Mouse (Mus musculus): ENCODE data around the gene Foxp4. TPM values are rescaled to one million over a fixed set of nuclear protein-coding genes. Genes with fewer than 3 reads are reported as not detected.

Gene Foxp4
- polyA plus RNA-seq, 1 experiment from 2014 or later = 27.4 TPM

DNA sequence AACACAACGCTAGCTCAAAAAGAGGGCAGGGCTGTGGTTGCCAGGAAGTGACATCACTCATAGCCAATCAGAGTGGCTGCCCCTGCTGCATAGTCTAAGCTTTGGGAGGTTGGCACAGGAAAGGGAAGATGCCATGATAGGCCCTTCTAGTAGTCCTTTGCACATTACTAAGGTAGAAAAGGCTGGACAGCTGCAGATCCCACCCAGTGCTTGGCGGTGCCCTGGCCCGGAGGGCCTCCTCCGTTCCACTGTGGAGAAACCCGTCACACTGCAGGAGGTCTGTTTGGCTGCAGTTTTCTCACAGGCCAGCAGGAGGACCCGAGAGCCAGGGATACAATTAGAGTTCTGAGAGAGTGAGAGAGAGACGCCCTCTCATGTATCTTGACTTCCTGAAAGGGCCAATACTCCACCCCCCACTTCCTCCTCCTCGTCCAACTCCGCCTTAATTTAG is 51.1 kb downstream of the Foxp4 start:
- Histone ChIP-seq H3K27ac (ENCODE audit: low read depth, low read length) (no peak overlapping the region), H3K9ac (ENCODE audit: low read depth, low read length) (no peak overlapping the region), H3K36me3 (ENCODE audit: control insufficient read depth, insufficient read depth, low read length) (peaks cover 17% of the 10 kb centered on the region), H3K4me1 (ENCODE audit: control insufficient read depth, insufficient read depth, low read depth, low read length) (peaks cover 26% of the 10 kb centered on the region), H3K4me2 (ENCODE audit: low read length) (peak overlapping the region; percentile 38; the same call in 1 of the 2 replicates), H3K4me3 (ENCODE audit: low read length) (no peak overlapping the region), H3K27me3 (replicated peaks; ENCODE audit: control insufficient read depth, insufficient read depth, low read length) (peaks cover 2% of the 10 kb centered on the region; the same call in 1 of the 2 replicates), H3K9me3 (ENCODE audit: control insufficient read depth, low read length) (no peaks in the 10 kb centered on the region)
- 14% methylated on average over 9 of the region's 9 CpGs for WGBS
- ATAC-seq = peak; percentile 25

DNA sequence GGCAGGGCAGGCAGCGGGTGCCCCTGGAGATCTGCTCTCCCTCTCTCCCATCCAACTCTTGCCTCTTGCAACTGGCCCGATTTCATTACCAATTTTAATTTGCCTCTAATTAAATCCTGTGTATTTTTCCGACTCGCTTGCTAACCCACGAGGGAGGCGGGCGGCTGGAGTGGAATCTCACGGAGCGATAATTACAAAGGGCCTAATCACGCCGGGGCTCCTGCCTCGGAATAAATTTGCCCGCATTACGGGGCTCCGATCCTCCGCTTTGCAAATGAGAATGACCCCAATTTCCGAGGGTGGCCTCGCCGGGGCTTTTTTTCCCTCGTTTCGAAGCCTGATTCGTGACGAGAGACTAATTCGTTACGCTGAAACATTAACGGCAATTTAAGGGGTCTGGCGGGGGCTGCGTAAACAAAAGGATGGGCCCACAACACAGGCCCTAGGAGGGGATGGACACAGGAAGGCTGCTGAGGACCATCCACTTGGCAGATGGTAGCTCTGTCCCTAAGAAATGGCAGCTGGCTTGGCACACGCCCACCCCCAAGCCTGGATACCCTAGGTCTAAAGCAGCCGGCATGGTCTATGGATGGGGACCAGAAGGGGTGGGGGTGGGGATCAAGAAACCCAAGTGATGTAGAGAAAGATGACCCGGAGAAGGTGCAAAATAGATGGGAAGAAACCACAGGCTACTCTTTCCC is 52.0 kb downstream of the Foxp4 start:
- Histone ChIP-seq H3K4me3 (ENCODE audit: low read length) (no peak overlapping the region), H3K4me1 (ENCODE audit: control insufficient read depth, insufficient read depth, low read depth, low read length) (peaks cover 18% of the 10 kb centered on the region), H3K27me3 (replicated peaks; ENCODE audit: control insufficient read depth, insufficient read depth, low read length) (peaks cover 2% of the 10 kb centered on the region; the same call in 1 of the 2 replicates), H3K9ac (ENCODE audit: low read depth, low read length) (peak overlapping the region; percentile 42; the same call in 1 of the 2 replicates), H3K36me3 (ENCODE audit: control insufficient read depth, insufficient read depth, low read length) (peaks cover 17% of the 10 kb centered on the region), H3K27ac (ENCODE audit: low read depth, low read length) (peak overlapping the region; percentile 62), H3K4me2 (ENCODE audit: low read length) (peak overlapping the region; percentile 27; the same call in 1 of the 2 replicates), H3K9me3 (ENCODE audit: control insufficient read depth, low read length) (no peaks in the 10 kb centered on the region)
- WGBS = 28% methylated on average over 31 of the region's 31 CpGs
- peak; percentile 30 for ATAC-seq

DNA sequence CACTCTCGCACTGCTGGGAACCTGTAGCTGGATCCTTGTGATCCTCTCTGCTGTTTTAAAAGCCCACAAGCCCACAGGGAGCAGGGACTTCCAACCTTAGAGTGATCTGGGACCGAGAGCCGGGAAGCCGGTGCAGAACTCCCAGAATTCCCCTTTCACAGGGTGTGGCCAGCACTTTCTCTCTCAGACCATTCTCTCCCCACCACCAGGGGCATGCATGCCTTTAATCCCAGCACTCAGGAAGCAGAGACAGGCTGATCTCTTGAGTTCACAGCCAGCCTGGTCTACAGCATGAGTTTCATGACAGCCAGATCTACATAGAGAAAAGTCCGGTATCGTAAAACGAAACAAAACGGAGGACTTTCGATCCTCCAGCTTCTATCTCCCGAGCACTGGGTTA is 54.6 kb downstream of the Foxp4 start:
- H3K36me3 ChIP-seq (ENCODE audit: control insufficient read depth, insufficient read depth, low read length) = peaks cover 14% of the 10 kb centered on the region
- no peak overlapping the region for H3K9ac ChIP-seq (ENCODE audit: low read depth, low read length)
- ATAC-seq = no peak
- no peak overlapping the region for H3K27ac ChIP-seq (ENCODE audit: low read depth, low read length)
- peaks cover 2% of the 10 kb centered on the region; the same call in 1 of the 2 replicates for H3K27me3 ChIP-seq (replicated peaks; ENCODE audit: control insufficient read depth, insufficient read depth, low read length)
- H3K9me3 ChIP-seq (ENCODE audit: control insufficient read depth, low read length) = no peaks in the 10 kb centered on the region
- peaks cover 15% of the 10 kb centered on the region for H3K4me1 ChIP-seq (ENCODE audit: control insufficient read depth, insufficient read depth, low read depth, low read length)
- no peak overlapping the region for H3K4me2 ChIP-seq (ENCODE audit: low read length)
- no peak overlapping the region for H3K4me3 ChIP-seq (ENCODE audit: low read length)
- WGBS = 95% methylated on average over 10 of the region's 10 CpGs

DNA sequence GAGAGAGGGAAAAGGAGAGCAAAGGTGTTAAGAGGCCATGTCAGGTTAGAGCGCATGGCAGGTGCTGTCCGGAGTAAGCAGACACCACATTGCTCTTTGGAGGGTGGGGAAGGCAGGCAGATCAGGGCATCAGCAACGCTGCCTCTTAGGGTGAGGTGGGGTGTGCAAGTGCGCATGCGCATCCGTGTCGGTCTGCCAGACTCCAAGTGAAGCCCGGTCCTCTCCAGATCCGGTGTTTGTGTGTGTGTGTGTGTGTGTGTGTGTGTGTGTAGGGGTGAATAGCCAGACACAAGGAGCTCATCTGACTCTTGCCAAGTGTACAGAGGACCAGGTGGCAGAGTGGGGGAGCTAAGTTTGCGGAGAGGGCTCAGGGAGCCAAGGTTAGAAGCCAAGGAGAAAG is 58.4 kb downstream of the Foxp4 start:
- Histone ChIP-seq H3K27ac (ENCODE audit: low read depth, low read length) (no peak overlapping the region), H3K9ac (ENCODE audit: low read depth, low read length) (no peak overlapping the region), H3K4me1 (ENCODE audit: control insufficient read depth, insufficient read depth, low read depth, low read length) (peaks cover 2% of the 10 kb centered on the region; the same call in 1 of the 2 replicates), H3K27me3 (replicated peaks; ENCODE audit: control insufficient read depth, insufficient read depth, low read length) (no peaks in the 10 kb centered on the region), H3K4me3 (ENCODE audit: low read length) (no peak overlapping the region), H3K36me3 (ENCODE audit: control insufficient read depth, insufficient read depth, low read length) (peaks cover 12% of the 10 kb centered on the region), H3K9me3 (ENCODE audit: control insufficient read depth, low read length) (no peaks in the 10 kb centered on the region), H3K4me2 (ENCODE audit: low read length) (no peak overlapping the region)
- no peak for ATAC-seq
- WGBS = 62% methylated on average over 10 of the region's 10 CpGs

DNA sequence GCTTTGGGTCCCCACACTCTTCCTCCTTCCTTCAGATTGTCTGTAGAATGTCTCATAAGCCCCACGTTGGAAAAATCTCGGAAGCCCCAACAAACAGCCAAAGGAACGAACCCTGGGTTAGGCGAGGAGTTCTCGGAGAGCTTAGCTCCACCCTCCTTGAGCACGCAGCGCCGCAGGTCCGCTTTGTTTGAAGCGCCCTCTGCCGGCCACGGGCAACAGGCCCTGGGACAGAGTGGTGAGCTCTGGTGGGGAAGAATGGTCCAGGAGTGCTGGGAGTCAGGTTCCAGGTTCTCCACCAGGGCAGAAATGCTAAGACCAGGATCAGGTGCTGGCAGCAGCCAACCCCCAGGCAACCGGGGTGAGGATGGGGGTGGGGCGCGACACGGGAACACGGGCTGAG is 59.9 kb downstream of the Foxp4 start:
- no peaks in the 10 kb centered on the region for H3K27me3 ChIP-seq (replicated peaks; ENCODE audit: control insufficient read depth, insufficient read depth, low read length)
- H3K27ac ChIP-seq (ENCODE audit: low read depth, low read length) = no peak overlapping the region
- peak; percentile 74 for ATAC-seq
- H3K9me3 ChIP-seq (ENCODE audit: control insufficient read depth, low read length) = no peaks in the 10 kb centered on the region
- H3K36me3 ChIP-seq (ENCODE audit: control insufficient read depth, insufficient read depth, low read length) = peaks cover 6% of the 10 kb centered on the region; the same call in 1 of the 2 replicates
- H3K4me1 ChIP-seq (ENCODE audit: control insufficient read depth, insufficient read depth, low read depth, low read length) = peaks cover 2% of the 10 kb centered on the region; the same call in 1 of the 2 replicates
- 3% methylated on average over 17 of the region's 17 CpGs for WGBS
- peak overlapping the region; percentile 17; the same call in 1 of the 2 replicates for H3K4me3 ChIP-seq (ENCODE audit: low read length)
- H3K4me2 ChIP-seq (ENCODE audit: low read length) = peak overlapping the region; percentile 53
- peak overlapping the region; percentile 41 for H3K9ac ChIP-seq (ENCODE audit: low read depth, low read length)

DNA sequence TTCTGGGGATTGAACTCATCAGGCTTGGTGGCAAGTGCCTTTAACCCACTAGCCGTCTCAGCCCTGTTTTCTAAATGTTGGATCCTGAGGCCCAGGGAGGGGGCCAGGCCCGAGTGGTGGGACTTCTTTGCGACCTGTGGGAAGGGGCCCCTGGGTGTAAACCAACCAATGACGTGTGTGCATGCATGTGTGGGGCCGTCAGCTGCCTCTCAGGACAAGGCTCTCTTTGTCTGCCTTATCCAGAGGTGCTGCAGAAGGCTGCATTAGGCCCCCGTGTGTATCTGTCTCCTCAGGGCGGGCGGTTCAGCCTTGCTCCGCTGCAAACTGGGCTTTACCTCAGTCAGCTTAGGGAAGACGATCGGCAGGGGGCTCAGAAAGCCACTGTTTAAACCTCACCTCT is 61.0 kb downstream of the Foxp4 start:
- no peak for ATAC-seq
- H3K4me1 ChIP-seq (ENCODE audit: control insufficient read depth, insufficient read depth, low read depth, low read length) = peaks cover 2% of the 10 kb centered on the region; the same call in 1 of the 2 replicates
- H3K27me3 ChIP-seq (replicated peaks; ENCODE audit: control insufficient read depth, insufficient read depth, low read length) = no peaks in the 10 kb centered on the region
- H3K4me2 ChIP-seq (ENCODE audit: low read length) = no peak overlapping the region
- 25% methylated on average over 11 of the region's 11 CpGs for WGBS
- H3K4me3 ChIP-seq (ENCODE audit: low read length) = no peak overlapping the region
- no peak overlapping the region for H3K9ac ChIP-seq (ENCODE audit: low read depth, low read length)
- no peak overlapping the region for H3K27ac ChIP-seq (ENCODE audit: low read depth, low read length)
- H3K9me3 ChIP-seq (ENCODE audit: control insufficient read depth, low read length) = no peaks in the 10 kb centered on the region
- peaks cover under 1% of the 10 kb centered on the region; the same call in 1 of the 2 replicates for H3K36me3 ChIP-seq (ENCODE audit: control insufficient read depth, insufficient read depth, low read length)

DNA sequence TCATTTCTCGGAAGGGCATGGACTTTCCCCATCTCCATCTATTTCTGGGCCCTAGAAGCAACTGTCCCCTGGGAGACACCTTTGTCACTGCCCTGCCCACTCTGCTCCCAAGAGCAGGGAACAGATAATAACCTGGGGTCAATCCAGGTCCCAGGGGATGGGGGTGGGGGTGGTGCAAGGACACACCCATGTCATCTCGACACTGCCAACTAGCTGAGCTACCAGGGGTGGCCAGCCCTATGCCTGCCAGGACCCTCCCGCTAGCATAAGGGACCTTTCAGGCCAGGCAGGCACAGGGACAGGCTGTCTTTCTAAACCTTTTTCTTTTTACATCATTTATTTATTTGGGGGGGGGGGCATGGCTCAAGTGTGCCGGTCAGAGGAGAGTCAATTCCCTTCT is 61.4 kb downstream of the Foxp4 start:
- no peak for ATAC-seq
- no peak overlapping the region for H3K4me2 ChIP-seq (ENCODE audit: low read length)
- H3K27me3 ChIP-seq (replicated peaks; ENCODE audit: control insufficient read depth, insufficient read depth, low read length) = no peaks in the 10 kb centered on the region
- peaks cover 2% of the 10 kb centered on the region; the same call in 1 of the 2 replicates for H3K4me1 ChIP-seq (ENCODE audit: control insufficient read depth, insufficient read depth, low read depth, low read length)
- 56% methylated on average over 4 of the region's 4 CpGs for WGBS
- no peak overlapping the region for H3K9ac ChIP-seq (ENCODE audit: low read depth, low read length)
- no peaks in the 10 kb centered on the region for H3K9me3 ChIP-seq (ENCODE audit: control insufficient read depth, low read length)
- no peaks in the 10 kb centered on the region for H3K36me3 ChIP-seq (ENCODE audit: control insufficient read depth, insufficient read depth, low read length)
- no peak overlapping the region for H3K27ac ChIP-seq (ENCODE audit: low read depth, low read length)
- H3K4me3 ChIP-seq (ENCODE audit: low read length) = no peak overlapping the region

DNA sequence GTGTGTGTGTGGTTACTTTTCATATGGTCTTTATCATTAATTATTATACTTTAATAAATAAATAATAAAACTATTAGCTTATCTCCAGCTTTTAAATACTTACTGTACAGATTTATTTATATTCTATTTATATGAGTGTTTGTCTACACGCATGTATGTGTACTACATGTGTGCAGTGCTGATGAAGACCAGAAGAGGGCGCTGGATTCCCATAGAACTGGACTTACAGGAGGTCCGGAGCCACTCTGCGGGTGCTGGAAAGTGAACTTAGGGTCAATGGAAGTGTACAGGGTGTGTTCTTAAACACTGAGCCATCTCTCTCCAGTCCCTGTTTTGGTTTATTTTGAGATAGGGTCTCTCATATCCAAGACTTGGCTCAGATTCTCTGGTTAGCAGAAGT is 68.9 kb downstream of the Foxp4 start:
- no peak overlapping the region for H3K4me2 ChIP-seq (ENCODE audit: low read length)
- 79% methylated on average over 4 of the region's 4 CpGs for WGBS
- no peak for ATAC-seq
- no peaks in the 10 kb centered on the region for H3K9me3 ChIP-seq (ENCODE audit: control insufficient read depth, low read length)
- H3K4me1 ChIP-seq (ENCODE audit: control insufficient read depth, insufficient read depth, low read depth, low read length) = no peaks in the 10 kb centered on the region; the same call in 1 of the 2 replicates
- no peaks in the 10 kb centered on the region for H3K36me3 ChIP-seq (ENCODE audit: control insufficient read depth, insufficient read depth, low read length)
- no peak overlapping the region for H3K4me3 ChIP-seq (ENCODE audit: low read length)
- peaks cover 2% of the 10 kb centered on the region; the same call in 1 of the 2 replicates for H3K27me3 ChIP-seq (replicated peaks; ENCODE audit: control insufficient read depth, insufficient read depth, low read length)
- no peak overlapping the region for H3K27ac ChIP-seq (ENCODE audit: low read depth, low read length)
- no peak overlapping the region for H3K9ac ChIP-seq (ENCODE audit: low read depth, low read length)

DNA sequence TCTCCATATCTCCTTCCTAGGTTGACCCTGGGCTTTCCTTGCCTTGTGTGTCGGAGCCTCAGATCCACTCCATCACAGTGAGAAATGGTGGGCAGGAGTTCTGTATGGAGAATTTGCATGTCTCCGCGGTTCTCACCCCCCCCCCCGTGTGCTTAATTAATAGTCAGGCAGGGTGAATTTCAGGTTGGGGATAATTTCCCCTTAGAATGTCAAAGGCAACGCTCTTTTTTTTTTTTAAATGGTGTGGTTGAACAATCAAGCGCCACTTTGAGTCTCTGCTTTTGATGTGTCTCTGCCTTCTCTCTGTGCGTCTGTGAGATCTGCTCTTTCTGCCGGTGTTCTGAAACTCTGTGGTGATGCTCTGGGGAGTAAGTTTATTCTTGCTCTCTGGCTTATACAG is 69.5 kb downstream of the Foxp4 start:
- H3K4me2 ChIP-seq (ENCODE audit: low read length) = no peak overlapping the region
- H3K9me3 ChIP-seq (ENCODE audit: control insufficient read depth, low read length) = no peaks in the 10 kb centered on the region
- peaks cover 2% of the 10 kb centered on the region; the same call in 1 of the 2 replicates for H3K27me3 ChIP-seq (replicated peaks; ENCODE audit: control insufficient read depth, insufficient read depth, low read length)
- H3K4me1 ChIP-seq (ENCODE audit: control insufficient read depth, insufficient read depth, low read depth, low read length) = no peaks in the 10 kb centered on the region; the same call in 1 of the 2 replicates
- H3K9ac ChIP-seq (ENCODE audit: low read depth, low read length) = no peak overlapping the region
- H3K4me3 ChIP-seq (ENCODE audit: low read length) = no peak overlapping the region
- H3K36me3 ChIP-seq (ENCODE audit: control insufficient read depth, insufficient read depth, low read length) = no peaks in the 10 kb centered on the region
- H3K27ac ChIP-seq (ENCODE audit: low read depth, low read length) = no peak overlapping the region
- WGBS = 66% methylated on average over 8 of the region's 8 CpGs
- no peak for ATAC-seq
